Mouse (Mus musculus) kidney, adult 2 months (tissue): Measurements from ENCODE around the gene Krt18. TPM values are rescaled to one million over a fixed set of nuclear protein-coding genes. Genes with fewer than 3 reads are reported as not detected.
"Not testable (repeated sequence)": the region's sequence is repeated elsewhere in the genome, so short reads cannot be mapped to it uniquely, and the experiment has no call there.

Experiments
- DNase-seq: peaks from one replicate; pipeline ENCODE4 v3.0.0; 2021
- H3K27ac ChIP-seq: fragments of 200-500 bp; 2 replicates; pipeline ENCODE4 v1.5.1; 2012; ENCODE audit warnings: low read depth, low read length, control low read depth, inconsistent platforms; ENCODE audit not compliant: insufficient read depth
- H3K27me3 ChIP-seq: fragments of 200-500 bp; replicated peaks from 2 replicates; pipeline ENCODE4 v1.6.1; 2012; ENCODE audit warnings: mild to moderate bottlenecking, moderate library complexity, low read length, inconsistent platforms; ENCODE audit not compliant: control insufficient read depth, insufficient read depth
- H3K36me3 ChIP-seq: fragments of 200-500 bp; 2 replicates; pipeline ENCODE4 v1.6.1; 2012; ENCODE audit warnings: mild to moderate bottlenecking, moderate library complexity, low read length, inconsistent platforms; ENCODE audit not compliant: control insufficient read depth, insufficient read depth
- H3K4me1 ChIP-seq: fragments of 200-500 bp; 2 replicates; pipeline ENCODE4 v1.6.1; 2011; ENCODE audit warnings: low read length; ENCODE audit not compliant: control insufficient read depth, insufficient read depth
- H3K4me3 ChIP-seq: fragments of 200-500 bp; 2 replicates; pipeline ENCODE4 v1.5.1; 2011; ENCODE audit warnings: mild to moderate bottlenecking, low read depth, low read length, control low read depth; ENCODE audit not compliant: insufficient read depth
- CTCF ChIP-seq: fragments of 200-500 bp; conservative IDR thresholded peaks from 2 replicates; pipeline ENCODE4 v1.5.1; 2011; ENCODE audit warnings: low read depth, mild to moderate bottlenecking, control low read depth, low read length, moderate library complexity, mixed read lengths; ENCODE audit not compliant: insufficient read depth, insufficient read length
- POLR2A ChIP-seq: fragments of 200-500 bp; IDR thresholded peaks from one replicate; pipeline ENCODE4 v1.6.1; 2011; ENCODE audit warnings: low read depth, low read length, control low read depth
- WGBS: fragments of 180-500 bp; shearing (Covaris S2); methylation state at CpG from one replicate; pipeline ENCODE4 v1.1.7; 2018; 5-methylcytosine and 5-hydroxymethylcytosine counted together
- polyA plus RNA-seq: library from polyadenylated mRNA; depleted of rRNA; stranded (reverse); fragments of >200 nt; gene quantifications from 2 replicates; pipeline ENCODE4 v1.2.3, GENCODE M21; 2012; rRNA removed

Krt18 gene
- polyA plus RNA-seq, 1 experiment: 20.7 TPM

- DNase-seq: no peak
- Histone ChIP-seq H3K4me3 (no peak overlapping the region), H3K4me1 (peaks cover 25% of the 10 kb centered on the region), H3K27ac (no peak overlapping the region), H3K36me3 (no peaks in the 10 kb centered on the region), H3K27me3 (no peaks in the 10 kb centered on the region)
- no peak for TF ChIP-seq CTCF
- TF ChIP-seq POLR2A: no peak
- WGBS: 43% methylated on average over 4 of the region's 4 CpGs
Observed at GRCm38 (mm10) chr15:102079221-102079620, 51.2 kb downstream of the Krt18 start.

GRCm38 (mm10) chr15:102079924-102080323 lies 51.9 kb downstream of the Krt18 start:
- not testable (repeated sequence) for H3K27me3 ChIP-seq, DNase-seq, H3K27ac ChIP-seq, H3K36me3 ChIP-seq, H3K4me3 ChIP-seq
- peaks cover 25% of the 10 kb centered on the region for H3K4me1 ChIP-seq
- 66% methylated on average over 8 of the region's 8 CpGs for WGBS

GRCm38 (mm10) chr15:102080429-102080828 lies 52.4 kb downstream of the Krt18 start:
- Histone ChIP-seq H3K27me3 (no peaks in the 10 kb centered on the region), H3K36me3 (peaks cover 5% of the 10 kb centered on the region; the same call in 1 of the 2 replicates), H3K27ac (peak overlapping the region; percentile 28; the same call in 1 of the 2 replicates), H3K4me3 (no peak overlapping the region), H3K4me1 (peaks cover 20% of the 10 kb centered on the region)
- DNase-seq: no peak
- TF ChIP-seq CTCF (no peak), POLR2A (no peak)
- 37% methylated on average over 2 of the region's 2 CpGs for WGBS

Other genes starting within 250 kb of the Krt18 start
- gene Krt72, start 241.7 kb upstream of the Krt18 start, polyA plus RNA-seq: not detected in 2 replicates
- gene Krt73, start 225.8 kb upstream of the Krt18 start, polyA plus RNA-seq: not detected in 2 replicates
- not detected in 2 replicates for gene Krt2, start 210.0 kb upstream of the Krt18 start, polyA plus RNA-seq
- 0.05 and 0.11 TPM in 2 replicates for gene Krt1, start 177.4 kb upstream of the Krt18 start, polyA plus RNA-seq
- not detected in 2 replicates for gene Krt77, start 158.5 kb upstream of the Krt18 start, polyA plus RNA-seq
- gene Krt76, start 135.3 kb upstream of the Krt18 start, polyA plus RNA-seq: not detected in 2 replicates
- 0.18 TPM in 1 of 2 replicates, not detected in the other for gene Krt4, start 103.4 kb upstream of the Krt18 start, polyA plus RNA-seq
- 0.33 and 0.37 TPM in 2 replicates for gene Krt79, start 87.9 kb upstream of the Krt18 start, polyA plus RNA-seq
- 0.02 TPM in 1 of 2 replicates, not detected in the other for gene Krt78, start 73.9 kb upstream of the Krt18 start, polyA plus RNA-seq
- 82.8 and 88.0 TPM in 2 replicates for gene Krt8, start 23.7 kb upstream of the Krt18 start, polyA plus RNA-seq
- gene Eif4b, start 45.6 kb downstream of the Krt18 start, polyA plus RNA-seq: 92.1 and 124 TPM in 2 replicates
- 124 and 143 TPM in 2 replicates for gene Tns2, start 72.2 kb downstream of the Krt18 start, polyA plus RNA-seq
- gene Spryd3, start 108.1 kb downstream of the Krt18 start, polyA plus RNA-seq: 29.7 and 30.1 TPM in 2 replicates
- 18.5 and 26.8 TPM in 2 replicates for gene Igfbp6, start 116.2 kb downstream of the Krt18 start, polyA plus RNA-seq
- gene Soat2, start 122.3 kb downstream of the Krt18 start, polyA plus RNA-seq: 1.1 and 1.2 TPM in 2 replicates
- gene Zfp740, start 175.1 kb downstream of the Krt18 start, polyA plus RNA-seq: 29.1 and 30.3 TPM in 2 replicates
- gene Csad, start 176.5 kb downstream of the Krt18 start, polyA plus RNA-seq: 216 and 255 TPM in 2 replicates
- gene Itgb7, start 203.8 kb downstream of the Krt18 start, polyA plus RNA-seq: 2.7 and 11.1 TPM in 2 replicates
- 21.2 and 25.6 TPM in 2 replicates for gene Rarg, start 229.3 kb downstream of the Krt18 start, polyA plus RNA-seq
- 0.41 TPM in 2 replicates for gene Gm9918, start 242.4 kb downstream of the Krt18 start, polyA plus RNA-seq